Mouse (Mus musculus): Measurements from ENCODE around the gene Gm20830.
"Not testable (repeated sequence)": the region's sequence is repeated elsewhere in the genome, so short reads cannot be mapped to it uniquely, and the experiment has no call there.

Gene Gm20830

GRCm38 (mm10) chrY:6918182-6918581 lies at the start of gene Gm20830:
Gene Gm20830, minus strand, starts transcription at chrY:6918282.
- not testable (repeated sequence) for DNase-seq (ENCODE audit: low read depth, low spot score)

Data from forelimb bud, embryonic 11.5 days (tissue).